Mouse (Mus musculus) brain, embryonic 14.5 days (tissue): Measurements from ENCODE around the gene Sp2. TPM values are rescaled to one million over a fixed set of nuclear protein-coding genes. Genes with fewer than 3 reads are reported as not detected.

ENCODE experiments used
- DNase-seq: peaks from one replicate; pipeline ENCODE4 v3.0.0-alpha.2; 2011; ENCODE audit warnings: low read depth
- CTCF ChIP-seq: fragments of 200-500 bp; IDR thresholded peaks from 2 replicates; pipeline ENCODE4 v1.5.1; 2012; ENCODE audit warnings: inconsistent platforms, mild to moderate bottlenecking, moderate library complexity, borderline replicate concordance; ENCODE audit not compliant: insufficient read depth, insufficient read length; ENCODE audit errors: extremely low read depth
- POLR2A ChIP-seq: fragments of 200-500 bp; IDR thresholded peaks from 2 replicates; pipeline ENCODE4 v1.6.1; 2012; ENCODE audit warnings: mild to moderate bottlenecking, inconsistent platforms, borderline replicate concordance; ENCODE audit not compliant: poor library complexity, insufficient read depth, insufficient read length, severe bottlenecking; ENCODE audit errors: extremely low read depth
- polyA plus RNA-seq: library from polyadenylated mRNA; depleted of rRNA; stranded (reverse); fragments of >200 nt; gene quantifications from 2 replicates; pipeline ENCODE4 v1.2.3, GENCODE M21; 2012

The Sp2 gene
- polyA plus RNA-seq, 1 experiment, result 17.8 TPM

DNA sequence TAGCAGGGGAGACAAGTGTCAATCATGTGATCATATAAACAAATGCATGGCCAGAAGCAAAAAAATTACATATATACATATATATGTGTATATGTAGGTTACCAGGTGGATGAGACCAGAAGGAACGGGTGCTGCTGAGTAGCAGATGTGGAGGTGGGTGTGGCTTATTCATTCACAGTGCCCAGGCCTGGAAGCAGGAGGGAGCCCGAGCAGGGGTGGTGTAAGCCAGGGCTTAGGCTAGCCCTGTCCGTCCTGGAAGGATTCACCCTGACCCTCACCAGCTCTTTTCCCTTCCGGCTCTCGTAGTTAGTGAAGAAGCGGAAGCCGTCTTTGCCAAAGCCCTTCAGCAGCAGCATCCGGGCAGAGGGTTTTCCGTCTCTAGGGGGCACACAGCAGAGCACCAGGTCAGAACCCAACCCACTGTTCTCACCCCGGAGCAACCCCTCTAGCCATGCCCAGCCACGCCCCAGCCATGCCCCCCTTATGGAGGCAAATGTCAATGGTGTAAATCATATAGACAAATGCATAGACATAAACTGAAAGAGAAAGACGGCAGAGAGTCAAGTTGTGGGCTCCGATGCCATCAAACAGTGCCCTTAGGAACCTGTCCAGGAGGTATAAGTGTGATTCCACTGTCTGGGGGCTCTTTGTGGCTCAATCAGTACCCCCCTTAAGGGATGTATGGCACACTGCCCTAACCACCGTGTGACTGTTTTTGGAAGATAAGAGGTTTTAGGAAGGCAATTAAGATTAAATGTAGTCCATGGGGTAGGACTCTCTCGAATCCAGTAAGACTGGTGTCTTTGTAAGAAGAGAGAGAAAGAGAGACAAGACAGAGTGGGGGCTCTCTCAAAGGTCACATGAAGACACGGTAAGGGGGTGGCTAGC is 41.9 kb downstream of the Sp2 start:
- no peak for DNase-seq
- TF ChIP-seq CTCF (no peak), POLR2A (no peak)

DNA sequence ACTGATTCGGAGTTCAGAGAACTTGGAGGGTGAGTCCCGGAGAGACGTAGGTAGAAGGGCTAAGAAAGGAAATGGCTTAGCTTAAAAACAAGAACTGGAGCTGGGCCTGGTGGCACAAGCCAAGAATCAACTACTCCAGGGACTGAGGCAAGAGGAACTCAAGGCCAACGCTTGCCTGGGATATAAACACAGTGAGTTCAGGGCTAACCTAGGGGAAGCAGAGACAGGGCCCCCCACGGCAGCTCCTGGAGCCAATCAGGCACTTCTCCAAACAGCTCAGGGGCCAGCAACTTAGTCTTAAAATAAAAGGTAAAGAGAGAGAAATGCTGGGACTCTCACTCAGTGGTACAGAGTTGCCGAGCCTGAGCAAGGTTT is 44.3 kb downstream of the Sp2 start:
- DNase-seq, result no peak
- TF ChIP-seq POLR2A (no peak), CTCF (no peak)

GRCm38 (mm10) chr11:96937549-96938425 is 45.0 kb downstream of the Sp2 start:
- DNase-seq, result peak; percentile 36
- peak; percentile 64 for TF ChIP-seq CTCF
- TF ChIP-seq POLR2A, result no peak

DNA sequence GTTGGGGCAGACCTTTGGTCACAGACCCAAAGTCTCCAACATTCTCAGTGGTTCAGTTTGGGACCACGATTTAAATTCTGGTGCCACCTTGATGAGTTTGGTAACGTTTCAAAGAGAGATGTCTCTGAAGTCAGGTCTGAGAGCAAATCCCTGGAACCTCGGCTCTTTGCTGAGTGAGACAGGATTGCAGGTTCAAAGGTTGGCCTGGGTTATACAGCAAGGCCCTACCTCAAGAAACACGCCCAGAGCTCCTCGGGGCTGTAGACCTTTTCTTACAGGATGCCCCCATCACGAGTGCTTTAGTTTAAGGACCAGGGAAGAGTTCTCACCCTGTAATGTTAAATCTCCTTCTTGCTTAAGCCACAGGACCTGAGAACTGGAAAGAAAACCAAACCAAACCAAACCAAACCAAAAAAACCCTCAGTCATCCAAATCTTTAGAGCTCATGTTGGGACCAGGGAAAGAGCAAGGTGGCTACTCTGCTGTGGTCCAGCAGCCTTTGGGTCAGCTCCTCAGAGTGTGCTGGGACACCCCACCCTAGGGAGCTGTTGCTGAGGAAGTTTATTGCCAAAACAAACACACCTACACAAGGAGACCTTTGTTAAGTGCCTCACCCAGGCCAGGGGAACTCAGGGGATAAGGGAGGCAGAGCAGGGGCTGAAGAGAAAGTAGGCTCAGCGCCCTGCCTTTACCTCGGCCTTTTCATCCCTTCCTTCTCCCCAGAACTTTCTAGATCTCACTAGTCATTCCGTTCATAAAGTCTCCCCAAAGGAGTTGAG is 46.7 kb downstream of the Sp2 start:
- DNase-seq, result no peak

GRCm38 (mm10) chr11:96934921-96935356 is 47.8 kb downstream of the Sp2 start:
- no peak for TF ChIP-seq POLR2A
- TF ChIP-seq CTCF, result no peak
- DNase-seq, result peak; percentile 85

More for the DNA sequence above, 46.7 kb downstream of the Sp2 start:
- no peak for TF ChIP-seq POLR2A
- no peak for TF ChIP-seq CTCF

DNA sequence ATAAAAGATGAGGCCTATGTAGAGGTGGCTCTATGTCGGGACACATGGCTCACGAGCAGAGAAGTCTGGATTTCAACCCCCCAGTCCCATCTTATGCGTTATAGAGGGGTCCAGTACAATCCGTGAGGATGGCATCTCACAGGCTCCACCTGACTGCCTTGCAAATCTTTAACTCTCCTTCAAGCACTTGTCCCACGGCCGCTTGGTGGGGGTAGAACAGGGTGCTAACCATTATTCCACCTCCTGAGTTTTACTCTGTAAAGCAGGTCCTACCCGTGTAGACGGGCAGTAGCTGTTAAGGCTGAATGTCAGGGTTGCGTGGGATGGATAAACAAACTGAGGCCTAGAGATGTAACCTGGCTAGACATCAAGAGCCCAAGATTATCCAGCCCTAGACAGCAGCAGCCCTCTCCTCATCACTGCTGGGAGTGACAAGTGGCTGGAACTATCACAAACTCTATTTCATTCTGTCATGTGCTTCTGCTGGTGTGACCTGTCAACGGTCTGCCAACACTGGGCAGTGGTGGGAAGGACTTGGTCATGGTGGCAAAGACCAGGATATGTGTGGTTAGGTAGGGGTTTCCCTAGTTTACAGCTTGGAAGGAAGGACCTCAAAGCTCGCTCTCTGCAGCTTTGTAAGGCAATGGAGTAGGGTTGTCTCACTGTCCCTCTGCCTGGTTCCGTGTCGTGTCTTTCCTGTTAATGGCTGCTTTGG is 49.0 kb downstream of the Sp2 start:
- no peak for DNase-seq

DNA sequence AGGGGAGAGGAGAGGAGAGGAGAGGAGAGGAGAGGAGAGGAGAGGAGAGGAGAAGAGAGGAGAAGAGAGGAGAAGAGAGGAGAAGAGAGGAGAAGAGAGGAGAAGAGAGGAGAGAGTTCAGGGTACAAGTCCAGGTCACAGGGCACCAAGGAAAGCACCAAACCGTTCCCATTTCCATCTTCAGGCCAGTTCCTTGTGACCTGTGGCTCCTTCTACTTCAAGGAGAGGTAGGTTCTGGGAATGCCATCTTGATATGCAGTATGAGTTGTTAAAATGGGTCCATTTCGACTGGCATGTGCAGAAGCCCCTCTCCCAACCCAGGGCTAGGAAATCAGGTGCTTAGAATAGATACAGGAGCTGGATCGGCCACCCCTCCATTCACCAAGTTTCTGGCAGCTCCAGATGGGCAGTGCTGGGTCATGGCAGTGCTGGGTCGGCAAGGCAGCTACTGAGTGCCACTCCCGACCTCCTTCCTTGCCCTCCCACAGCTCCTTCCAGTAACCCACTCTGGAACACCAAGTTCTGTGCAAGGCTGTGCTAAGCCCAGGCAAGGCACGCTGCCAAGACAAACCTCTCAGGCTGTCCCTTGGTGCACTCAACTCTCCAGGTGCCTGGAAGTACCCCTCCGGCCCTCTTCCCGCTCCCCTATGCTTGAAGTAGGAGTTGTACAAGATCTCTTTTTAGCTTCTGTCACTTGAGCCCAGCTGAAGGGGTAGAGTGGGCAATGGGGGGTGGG is 51.3 kb downstream of the Sp2 start:
- no peak for TF ChIP-seq CTCF
- no peak for TF ChIP-seq POLR2A

More for the DNA sequence above, 49.0 kb downstream of the Sp2 start:
- TF ChIP-seq POLR2A (no peak), CTCF (no peak)

GRCm38 (mm10) chr11:96929766-96930331 is 52.9 kb downstream of the Sp2 start:
- no peak for DNase-seq
- TF ChIP-seq CTCF (no peak), POLR2A (no peak)

More for the DNA sequence above, 51.3 kb downstream of the Sp2 start:
- no peak for DNase-seq

DNA sequence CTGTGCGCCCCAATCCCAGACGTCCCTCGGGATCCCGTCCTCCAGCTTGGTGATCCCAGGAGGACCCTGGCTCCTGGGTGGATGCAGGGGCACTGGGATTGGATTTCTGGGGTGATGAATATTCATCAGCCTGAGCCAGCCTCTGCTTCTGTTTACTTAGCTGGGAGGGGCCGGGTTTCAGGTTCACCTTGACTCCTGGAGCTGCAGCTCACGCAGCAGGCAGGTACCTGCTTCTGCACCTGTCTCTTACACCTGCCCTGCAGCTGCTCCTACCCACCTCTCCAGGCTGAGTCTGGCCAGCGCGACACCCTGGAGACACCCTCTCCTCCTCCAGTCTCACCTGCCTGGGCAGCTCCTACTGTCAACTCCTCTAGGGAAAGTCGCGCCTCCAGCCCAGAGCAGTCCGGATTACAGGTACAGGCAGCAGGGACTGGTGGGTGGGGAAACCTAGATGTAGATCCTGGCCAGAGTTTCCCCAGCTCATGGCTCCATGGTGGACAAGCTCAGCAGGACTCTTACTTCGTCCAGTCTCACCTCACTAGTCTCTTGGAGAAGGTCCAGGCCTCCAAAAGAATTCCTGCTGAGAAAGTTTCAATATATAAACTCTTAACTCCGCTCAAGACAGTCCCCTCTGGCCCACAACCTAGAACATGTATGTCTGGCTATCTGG is 53.5 kb downstream of the Sp2 start:
- no peak for DNase-seq
- no peak for TF ChIP-seq POLR2A
- no peak for TF ChIP-seq CTCF

DNA sequence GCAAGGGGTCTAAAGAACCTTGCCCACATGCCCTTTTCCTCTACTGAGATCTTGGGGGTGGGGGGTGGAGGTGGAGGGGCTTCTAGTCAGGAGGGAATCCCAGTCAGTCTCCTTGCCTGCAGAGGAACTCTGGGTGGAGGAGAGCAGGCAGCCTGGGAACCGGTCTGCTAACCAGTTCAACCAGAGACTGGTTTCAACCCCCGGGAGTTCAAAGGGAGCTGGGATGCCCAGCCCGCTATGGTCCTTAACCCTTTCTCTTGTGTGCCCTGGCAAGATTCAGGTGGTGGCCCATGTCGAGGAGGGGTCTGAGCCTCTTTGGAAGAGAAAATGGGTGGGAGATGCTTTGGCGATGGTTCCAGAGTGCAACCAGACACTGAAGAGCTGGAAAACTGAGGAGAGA is 54.1 kb downstream of the Sp2 start:
- TF ChIP-seq CTCF (no peak), POLR2A (no peak)
- DNase-seq, result no peak
